Mouse (Mus musculus) CH12.LX (cell line): Measurements from ENCODE around the gene Pbx3. TPM values are rescaled to one million over a fixed set of nuclear protein-coding genes. Genes with fewer than 3 reads are reported as not detected.

Experiments used
- DNase-seq: peaks from one replicate; pipeline ENCODE4 v3.0.0-alpha.2; 2013; ENCODE audit errors: extremely low read depth
- H3K27ac ChIP-seq: 2 replicates; pipeline ENCODE4 v1.5.1; 2012; ENCODE audit warnings: low read depth, mild to moderate bottlenecking, control low read depth, moderate library complexity; ENCODE audit not compliant: insufficient read depth
- H3K27me3 ChIP-seq: replicated peaks from 2 replicates; pipeline ENCODE3; 2012; ENCODE audit warnings: inconsistent platforms
- H3K36me3 ChIP-seq, 2 experiments: replicated peaks in 1 of 2; 2 replicates each; pipeline versions ENCODE3 to v1.6.1; 2012; ENCODE audit warnings: inconsistent platforms in 1 of 2, low read length in 1 of 2, mild to moderate bottlenecking in 1 of 2, mixed read lengths in 1 of 2, moderate library complexity in 1 of 2; ENCODE audit not compliant: control insufficient read depth in 1 of 2, insufficient read depth in 1 of 2
- H3K4me1 ChIP-seq, 2 experiments: 2 replicates each; pipeline ENCODE4 v1.6.1; 2012; ENCODE audit warnings: inconsistent platforms in 1 of 2, moderate library complexity in 1 of 2; ENCODE audit not compliant: insufficient read depth in 2 of 2, control insufficient read depth in 1 of 2
- H3K4me2 ChIP-seq: 2 replicates; pipeline ENCODE4 v1.6.1; 2012; ENCODE audit warnings: low read depth, mild to moderate bottlenecking, control low read depth; ENCODE audit not compliant: poor library complexity, insufficient read depth, severe bottlenecking
- H3K4me3 ChIP-seq, 3 experiments: fragments of 150-350 bp in 1 of 3; sonication (generic) in 1 of 3; replicated peaks in 1 of 3; 2 replicates each; pipeline versions ENCODE3 to v1.5.1; 2011 to 2012; ENCODE audit warnings: low read depth in 2 of 3, low read length in 2 of 3, mild to moderate bottlenecking in 2 of 3, moderate library complexity in 2 of 3, control low read depth in 1 of 3, improper control_type of control experiment in 1 of 3, inconsistent platforms in 1 of 3, mixed read lengths in 1 of 3; ENCODE audit not compliant: poor library complexity in 1 of 3
- H3K79me2 ChIP-seq: replicated peaks from 2 replicates; pipeline ENCODE4 v1.6.1; 2012; ENCODE audit warnings: mild to moderate bottlenecking, moderate library complexity; ENCODE audit not compliant: control insufficient read depth, poor library complexity, insufficient read depth, severe bottlenecking; ENCODE audit errors: extremely low read depth
- H3K9ac ChIP-seq: 2 replicates; pipeline ENCODE4 v1.6.1; 2012; ENCODE audit warnings: low read depth, mild to moderate bottlenecking, control low read depth, moderate library complexity; ENCODE audit not compliant: insufficient read depth
- H3K9me3 ChIP-seq: replicated peaks from 2 replicates; pipeline ENCODE3; 2012; ENCODE audit warnings: low read length, inconsistent platforms, mixed read lengths
- BHLHE40 ChIP-seq: IDR thresholded peaks from 2 replicates; pipeline ENCODE4 v1.6.1; 2011; ENCODE audit warnings: mild to moderate bottlenecking, low read depth, low read length, improper control_type of control experiment
- CHD2 ChIP-seq: IDR thresholded peaks from 2 replicates; pipeline ENCODE4 v1.6.1; 2011; ENCODE audit warnings: low read length, improper control_type of control experiment
- E2F4 ChIP-seq: IDR thresholded peaks from 2 replicates; pipeline ENCODE4 v1.6.1; 2011; ENCODE audit warnings: low read depth, low read length, improper control_type of control experiment; ENCODE audit not compliant: insufficient replicate concordance
- EP300 ChIP-seq: IDR thresholded peaks from 2 replicates; pipeline ENCODE4 v1.6.1; 2011; ENCODE audit warnings: low read length, improper control_type of control experiment
- ETS1 ChIP-seq: conservative IDR thresholded peaks from 2 replicates; pipeline ENCODE4 v1.6.1; 2012; ENCODE audit warnings: low read depth, mild to moderate bottlenecking, inconsistent platforms, low read length, improper control_type of control experiment, moderate library complexity
- HCFC1 ChIP-seq: IDR thresholded peaks from 2 replicates; pipeline ENCODE4 v1.6.1; 2012; ENCODE audit warnings: low read depth, mild to moderate bottlenecking, inconsistent platforms, low read length, improper control_type of control experiment
- IRF4 ChIP-seq: IDR thresholded peaks from 2 replicates; pipeline ENCODE4 v1.6.1; 2014; ENCODE audit warnings: low read depth, mild to moderate bottlenecking, inconsistent platforms, low read length, improper control_type of control experiment
- MAX ChIP-seq: IDR thresholded peaks from 2 replicates; pipeline ENCODE4 v1.6.1; 2011; ENCODE audit warnings: low read length, improper control_type of control experiment
- MEF2A ChIP-seq: IDR thresholded peaks from 2 replicates; pipeline ENCODE4 v1.6.1; 2014; ENCODE audit warnings: low read depth, mild to moderate bottlenecking, inconsistent platforms, low read length, improper control_type of control experiment, borderline replicate concordance
- PAX5 ChIP-seq: IDR thresholded peaks from 2 replicates; pipeline ENCODE4 v1.6.1; 2012; ENCODE audit warnings: low read length, inconsistent platforms, mixed read lengths
- SIN3A ChIP-seq: IDR thresholded peaks from 2 replicates; pipeline ENCODE4 v1.6.1; 2012; ENCODE audit warnings: low read length, improper control_type of control experiment, inconsistent platforms
- UBTF ChIP-seq: IDR thresholded peaks from 2 replicates; pipeline ENCODE4 v1.6.1; 2012; ENCODE audit warnings: low read depth, mild to moderate bottlenecking, inconsistent platforms, low read length, improper control_type of control experiment, moderate library complexity
- USF2 ChIP-seq: conservative IDR thresholded peaks from 2 replicates; pipeline ENCODE4 v1.6.1; 2011; ENCODE audit warnings: low read depth, low read length, improper control_type of control experiment
- ZKSCAN1 ChIP-seq: IDR thresholded peaks from 2 replicates; pipeline ENCODE4 v1.6.1; 2012; ENCODE audit warnings: low read depth, inconsistent platforms, low read length, improper control_type of control experiment, borderline replicate concordance
- ZNF384 ChIP-seq: IDR thresholded peaks from 2 replicates; pipeline ENCODE4 v1.6.1; 2012; ENCODE audit warnings: low read depth, low read length, improper control_type of control experiment, inconsistent platforms
- dilution Hi-C: fragments of 300-500 bp; cut with MboI; formaldehyde crosslinking; loops from 2 replicates; pipeline ENCODE4 v1.14.3; 2020; ENCODE audit warnings: low sequenced_read_pairs; ENCODE audit not compliant: extremely low pct_unique_long_range_greater_than_20kb, extremely low pct_ligation_motif_present
- in situ Hi-C: fragments of 300-500 bp; cut with MboI; formaldehyde crosslinking; loops from 3 replicates; pipeline ENCODE4 v1.14.3; 2019; ENCODE audit warnings: low sequenced_read_pairs, low pct_ligation_motif_present, low pct_unique_long_range_greater_than_20kb, mixed read lengths
- polyA plus RNA-seq: library from polyadenylated mRNA; unstranded; fragments of >175 nt; gene quantifications from 2 replicates; pipeline ENCODE4 v1.2.1, GENCODE M21; 2012; ENCODE audit warnings: low read depth; ENCODE audit not compliant: insufficient read length
- total RNA-seq, 2 experiments: library from RNA; depleted of rRNA; stranded (reverse); fragments of 300-350 nt in 1 of 2; fragments of >200 nt in 1 of 2; gene quantifications; 2 replicates each; pipeline ENCODE4 v1.2.3; 2012 to 2014

Pbx3 gene
- total and polyA plus RNA-seq, 3 experiments, result 3.8 to 8.1 (median 5.9) TPM

DNA sequence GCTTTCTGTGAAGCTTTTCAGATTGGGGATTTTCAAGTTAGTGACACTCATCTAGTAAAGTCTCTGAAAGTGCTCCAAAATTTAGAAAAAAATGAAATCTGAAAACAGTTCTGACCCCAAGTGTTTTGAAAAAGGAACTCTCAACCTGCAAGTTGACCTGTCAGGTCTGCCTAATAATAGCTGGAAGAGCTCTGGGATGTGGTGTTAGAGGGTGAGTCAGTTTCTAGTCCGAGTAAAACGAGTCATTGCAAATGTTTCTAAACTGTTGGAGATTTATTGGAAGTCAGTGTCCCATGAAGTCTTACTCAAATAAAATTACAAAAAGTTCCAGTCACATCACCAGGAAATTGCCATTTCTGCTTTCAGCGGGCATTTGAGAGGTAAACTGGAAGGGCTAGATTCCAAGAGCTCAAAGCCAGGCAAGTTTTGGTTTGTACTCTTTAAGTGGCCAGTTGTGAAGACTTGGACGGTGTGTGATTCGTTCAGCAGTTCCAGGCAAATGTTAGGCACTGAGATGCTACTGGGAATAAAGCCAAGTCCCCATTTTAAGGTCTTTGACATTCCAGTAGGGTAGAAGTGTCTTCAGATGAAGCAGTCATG, 36.9 kb upstream of the Pbx3 start:
- Histone ChIP-seq H3K4me3 (no peak overlapping the region), H3K36me3 (peaks cover 0 to 8% of the 10 kb centered on the region in 2 experiments), H3K79me2 (peaks cover 5% of the 10 kb centered on the region; the same call in 1 of the 2 replicates), H3K9me3 (no peaks in the 10 kb centered on the region), H3K4me2 (no peak overlapping the region), H3K27me3 (no peaks in the 10 kb centered on the region), H3K4me1 (peaks cover 8 to 33% of the 10 kb centered on the region in 2 experiments), H3K27ac (no peak overlapping the region), H3K9ac (no peak overlapping the region)
- TF ChIP-seq SIN3A (no peak), ZNF384 (no peak), ETS1 (no peak)
- in situ Hi-C loops, result no loop called here
- no peak for DNase-seq
- dilution Hi-C loops, result no loop called here

DNA sequence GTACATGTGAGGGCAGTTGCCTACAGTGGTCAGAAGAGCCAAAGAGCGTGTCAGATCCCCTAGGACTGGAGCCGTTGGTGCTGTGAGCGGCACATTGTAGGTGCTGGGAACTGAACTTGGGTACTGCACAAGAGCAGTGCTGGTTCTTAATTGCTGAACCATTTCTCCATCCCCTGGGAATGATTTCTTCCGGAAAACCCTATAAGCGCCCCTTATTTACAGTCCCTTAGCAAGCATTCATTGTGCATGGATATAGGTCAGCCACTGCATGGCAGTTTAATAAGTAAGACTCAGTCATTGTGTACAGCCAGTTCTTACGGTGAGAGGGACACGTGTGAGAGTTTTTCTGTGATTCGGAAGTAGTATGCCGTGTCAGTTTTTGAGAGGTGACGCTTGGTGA, 35.4 kb upstream of the Pbx3 start:
- DNase-seq, result no peak
- Histone ChIP-seq H3K27me3 (no peaks in the 10 kb centered on the region), H3K36me3 (peaks cover 0 to 8% of the 10 kb centered on the region in 2 experiments), H3K27ac (no peak overlapping the region), H3K79me2 (0 out of 2 replicates have a peak, but pooled peaks cover 5% of the 10 kb centered on the region), H3K9me3 (no peaks in the 10 kb centered on the region), H3K9ac (no peak overlapping the region), H3K4me1 (peaks cover 8 to 33% of the 10 kb centered on the region in 2 experiments), H3K4me2 (no peak overlapping the region), H3K4me3 (no peak overlapping the region)
- TF ChIP-seq UBTF, result no peak
- TF ChIP-seq SIN3A, result no peak
- TF ChIP-seq E2F4, result no peak
- TF ChIP-seq ZNF384, result no peak
- TF ChIP-seq MEF2A, result no peak
- TF ChIP-seq EP300, result no peak
- no peak for TF ChIP-seq CHD2
- TF ChIP-seq MAX, result no peak
- TF ChIP-seq ETS1, result no peak
- TF ChIP-seq BHLHE40, result no peak
- TF ChIP-seq ZKSCAN1, result no peak
- TF ChIP-seq USF2, result no peak
- TF ChIP-seq IRF4, result no peak
- no peak for TF ChIP-seq PAX5
- TF ChIP-seq HCFC1, result no peak
- dilution Hi-C loops (no loop called here), in situ Hi-C loops (no loop called here)
